Mouse (Mus musculus) adrenal gland, adult 2 months (tissue): ENCODE results near the gene Gramd1b. TPM values are rescaled to one million over a fixed set of nuclear protein-coding genes. Genes with fewer than 3 reads are reported as not detected.

Source experiments
- DNase-seq: peaks from one replicate; pipeline ENCODE4 v3.0.0; 2021
- polyA plus RNA-seq: library from polyadenylated mRNA; depleted of rRNA; stranded (reverse); fragments of >200 nt; gene quantifications from 2 replicates; pipeline ENCODE4 v1.2.3, GENCODE M21; 2012
- total RNA-seq, 2 experiments: library from RNA; stranded (reverse); gene quantifications; 2 replicates each; pipeline ENCODE4 v1.2.3; 2021

Gramd1b gene
- total and polyA plus RNA-seq, 3 experiments, result 336 to 1,336 (median 574) TPM

DNA sequence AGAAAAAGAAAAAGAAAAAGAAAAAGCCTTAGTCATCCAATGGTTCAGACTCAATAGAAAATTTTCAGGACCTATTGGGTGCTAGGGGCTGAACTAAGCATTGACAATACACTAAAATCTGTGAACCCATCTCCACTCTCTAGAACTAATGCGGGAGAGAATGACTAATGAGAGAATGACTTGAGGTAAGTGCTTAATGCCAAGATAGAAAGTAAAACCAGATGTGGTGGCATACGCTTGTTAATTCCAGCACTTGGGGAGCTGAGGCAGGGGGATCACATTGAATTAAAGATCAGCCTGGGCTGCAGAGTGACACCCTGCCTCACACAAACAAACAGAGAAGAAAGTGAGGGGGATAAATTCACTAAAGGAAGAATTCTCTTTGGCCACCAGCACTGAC, 131.0 kb downstream of the Gramd1b start:
- DNase-seq, result no peak

DNA sequence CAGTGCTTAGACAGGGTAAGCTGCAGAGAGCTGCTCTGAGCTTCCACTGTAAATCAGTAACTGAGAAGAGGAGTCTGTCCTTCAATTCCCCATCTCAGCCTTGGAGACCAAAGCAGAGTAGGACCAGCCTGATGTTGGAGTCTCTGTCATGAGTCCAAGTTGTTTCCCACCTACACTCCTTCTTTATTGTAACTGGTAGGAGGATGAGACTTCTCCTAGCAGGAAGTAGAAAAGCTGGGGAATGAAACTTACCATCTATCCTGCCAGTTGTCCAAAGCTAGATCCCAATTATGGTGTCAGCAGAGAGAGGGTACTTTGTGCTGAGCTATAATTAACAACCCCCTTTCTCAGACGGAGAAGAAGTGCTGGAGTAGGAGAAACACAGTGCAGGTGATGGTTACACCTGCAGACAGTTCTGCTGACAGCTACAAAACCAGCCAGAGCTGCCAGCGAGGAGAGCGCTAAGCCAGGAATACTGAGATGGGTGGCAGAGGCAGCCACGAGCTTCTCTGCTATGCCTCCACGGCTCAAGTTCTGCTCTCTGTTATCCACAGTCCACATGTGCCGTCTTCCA, 131.7 kb downstream of the Gramd1b start:
- DNase-seq, result no peak

DNA sequence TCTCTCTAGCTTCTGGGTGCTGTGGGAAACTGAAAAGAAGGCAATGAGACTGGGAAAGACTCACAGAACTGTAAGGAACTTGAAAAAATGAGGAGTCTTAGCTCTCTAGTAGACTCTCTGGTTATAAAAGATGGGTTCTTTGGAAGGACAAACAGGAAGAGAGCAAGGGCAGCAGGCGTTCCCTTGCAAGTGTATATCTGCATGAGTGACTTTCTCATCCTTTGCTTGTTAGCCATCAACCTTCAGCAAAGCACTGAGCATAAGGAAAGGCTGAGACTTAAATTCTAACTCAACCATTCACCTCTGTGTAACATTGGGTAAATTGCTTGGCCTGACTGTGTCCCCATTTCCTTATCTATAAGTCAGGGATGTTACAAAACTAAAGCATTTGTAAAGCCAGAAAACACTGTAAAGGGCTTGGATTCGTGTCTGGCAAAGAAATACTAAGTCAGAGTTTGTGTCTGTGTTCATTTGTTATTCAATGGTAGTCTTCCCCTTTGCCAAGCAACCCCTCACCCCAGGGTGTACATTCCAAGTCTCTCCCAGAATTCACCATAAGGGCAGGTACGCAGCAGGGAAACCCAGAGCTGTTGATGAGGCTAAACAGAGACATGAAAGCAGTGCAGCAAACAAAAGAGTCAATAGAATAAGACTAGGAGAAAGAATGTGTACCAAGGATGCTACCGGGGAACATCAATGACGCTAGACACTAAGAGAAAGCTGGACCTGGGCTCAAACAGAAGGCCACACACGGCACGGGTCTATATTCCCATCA, 133.5 kb downstream of the Gramd1b start:
- no peak for DNase-seq

DNA sequence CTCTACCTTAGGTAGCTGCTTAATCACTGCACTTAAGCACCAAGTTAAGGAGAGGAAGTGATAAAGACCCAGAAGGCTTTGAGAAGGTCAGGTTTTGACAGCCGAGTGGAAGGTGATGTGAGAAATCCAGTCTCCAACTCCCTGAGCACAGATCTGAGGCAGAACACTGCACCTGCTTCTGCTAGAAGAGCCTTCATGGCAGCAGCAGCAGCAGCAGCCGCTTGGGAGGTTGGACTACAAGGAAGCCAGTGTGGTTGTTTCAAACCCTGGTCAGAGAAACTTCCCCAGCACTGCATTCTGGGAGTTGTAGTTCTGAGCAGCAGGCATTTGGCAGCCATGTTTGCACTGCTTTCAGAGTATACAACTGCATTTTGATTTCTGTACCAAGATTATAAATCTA, 134.1 kb downstream of the Gramd1b start:
- no peak for DNase-seq

DNA sequence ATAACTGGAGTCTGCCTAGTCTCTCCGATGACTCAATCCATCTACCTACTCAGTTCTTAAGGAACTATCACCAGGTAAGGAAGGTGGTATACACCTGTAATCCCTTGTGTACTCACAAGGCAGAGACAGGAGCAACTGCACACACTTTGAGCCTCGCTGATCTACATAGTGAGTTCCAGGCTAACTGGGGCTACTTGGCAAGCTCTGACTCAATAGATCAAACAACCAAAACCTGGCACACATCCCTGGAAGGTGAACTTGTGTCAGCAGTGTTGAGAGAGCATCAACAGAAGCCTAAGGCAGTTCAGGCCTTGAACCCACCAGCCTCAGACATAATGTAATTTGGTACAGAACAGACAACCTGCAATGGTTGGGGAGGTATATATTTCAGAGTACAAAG, 135.0 kb downstream of the Gramd1b start:
- no peak for DNase-seq

DNA sequence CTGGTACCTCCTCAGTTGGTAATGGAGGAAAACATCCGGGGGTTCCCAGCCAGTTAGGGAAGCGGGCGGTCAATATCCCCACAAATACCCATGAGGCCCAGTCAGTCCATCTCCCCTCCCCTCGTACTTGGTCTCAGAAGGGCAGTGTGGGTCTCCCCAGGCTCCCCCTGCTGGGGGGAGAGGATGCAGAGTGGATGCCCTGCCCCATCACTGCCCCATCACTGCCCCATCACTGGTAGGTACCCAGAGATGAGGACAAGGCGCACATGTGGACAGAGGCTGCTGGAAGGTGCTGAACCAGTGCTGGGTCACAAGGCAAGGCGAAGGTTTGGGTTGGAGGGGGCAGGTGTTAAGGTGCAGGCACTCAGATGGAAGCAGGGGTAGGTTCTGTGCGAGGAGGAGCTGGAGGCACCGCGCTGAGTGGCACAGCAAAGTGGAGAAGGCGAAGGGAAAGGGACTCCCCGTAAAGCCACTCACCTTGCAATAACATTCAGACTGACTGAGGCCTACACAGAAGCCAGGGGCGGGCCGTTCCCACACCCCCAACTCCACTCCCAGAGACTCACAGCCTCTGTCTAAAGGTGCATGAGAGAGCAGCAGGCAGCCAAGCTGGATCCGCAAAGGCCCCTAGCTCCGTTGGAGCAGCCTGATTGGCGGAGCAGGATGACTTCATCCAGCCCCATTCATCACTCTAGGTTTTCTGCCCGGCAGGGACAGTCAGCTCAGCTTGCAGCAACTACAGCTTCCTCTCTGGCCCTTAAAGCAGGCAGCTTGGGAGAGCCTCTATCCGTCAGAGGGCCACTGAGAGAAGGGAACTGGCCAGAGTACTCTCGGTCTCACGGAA, 139.1 kb downstream of the Gramd1b start:
- DNase-seq, result peak; percentile 80

DNA sequence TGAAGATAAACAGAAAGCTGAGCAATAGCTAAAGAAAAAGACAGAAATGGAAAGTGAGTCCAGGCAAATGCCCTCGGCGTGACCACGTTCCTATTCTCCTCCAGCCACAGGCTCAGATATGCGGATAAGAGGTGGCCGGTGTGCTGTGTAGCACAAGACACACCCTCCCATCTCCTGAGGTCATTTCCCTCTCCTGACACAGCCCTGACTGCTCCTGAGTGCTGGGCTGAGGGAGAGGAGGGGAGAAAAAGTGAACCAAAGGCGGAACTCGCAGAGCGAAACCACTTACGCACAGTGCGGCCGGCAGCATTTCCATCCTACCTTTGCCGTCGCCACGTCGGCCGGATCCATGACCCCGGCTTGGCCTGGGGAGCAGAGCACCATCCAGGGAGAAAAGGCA, 139.8 kb downstream of the Gramd1b start:
- DNase-seq, result no peak

DNA sequence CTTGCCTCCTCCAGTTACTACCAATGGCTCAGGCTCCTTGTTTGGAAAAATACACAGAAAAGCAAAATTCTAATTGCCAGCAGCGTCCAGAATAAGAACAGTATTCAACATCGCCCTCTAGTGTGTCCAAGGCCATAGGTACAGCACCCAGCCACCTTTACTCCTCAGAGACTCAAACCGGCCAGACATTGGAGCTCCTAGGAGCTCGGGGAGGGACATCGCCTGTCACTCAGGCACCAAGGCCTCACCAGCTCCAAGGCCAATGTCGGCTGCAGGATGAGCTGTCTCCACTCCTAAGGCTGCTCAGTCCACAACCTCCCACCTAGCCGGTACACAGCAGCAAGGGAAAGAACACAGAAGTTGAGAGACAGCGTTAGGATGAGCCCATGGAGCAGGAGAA, 140.3 kb downstream of the Gramd1b start:
- peak; percentile 86 for DNase-seq

DNA sequence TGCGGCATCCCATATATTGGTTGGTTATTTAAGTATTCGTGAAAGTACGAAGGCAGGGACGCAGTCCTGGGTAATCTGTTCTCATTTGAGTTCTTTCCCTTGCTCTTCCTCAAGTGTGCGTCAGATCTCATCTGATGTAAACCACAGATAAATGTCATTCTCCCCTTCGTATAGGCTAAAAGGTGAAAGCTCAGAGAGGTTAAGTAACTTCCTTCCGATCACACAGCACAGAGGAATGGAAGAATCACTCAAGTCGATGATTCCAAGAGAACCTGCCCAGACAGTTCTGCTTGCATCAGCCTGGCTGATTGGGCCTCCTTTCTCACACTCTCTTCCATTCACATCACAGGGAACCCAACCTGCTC, 140.8 kb downstream of the Gramd1b start:
- no peak for DNase-seq

DNA sequence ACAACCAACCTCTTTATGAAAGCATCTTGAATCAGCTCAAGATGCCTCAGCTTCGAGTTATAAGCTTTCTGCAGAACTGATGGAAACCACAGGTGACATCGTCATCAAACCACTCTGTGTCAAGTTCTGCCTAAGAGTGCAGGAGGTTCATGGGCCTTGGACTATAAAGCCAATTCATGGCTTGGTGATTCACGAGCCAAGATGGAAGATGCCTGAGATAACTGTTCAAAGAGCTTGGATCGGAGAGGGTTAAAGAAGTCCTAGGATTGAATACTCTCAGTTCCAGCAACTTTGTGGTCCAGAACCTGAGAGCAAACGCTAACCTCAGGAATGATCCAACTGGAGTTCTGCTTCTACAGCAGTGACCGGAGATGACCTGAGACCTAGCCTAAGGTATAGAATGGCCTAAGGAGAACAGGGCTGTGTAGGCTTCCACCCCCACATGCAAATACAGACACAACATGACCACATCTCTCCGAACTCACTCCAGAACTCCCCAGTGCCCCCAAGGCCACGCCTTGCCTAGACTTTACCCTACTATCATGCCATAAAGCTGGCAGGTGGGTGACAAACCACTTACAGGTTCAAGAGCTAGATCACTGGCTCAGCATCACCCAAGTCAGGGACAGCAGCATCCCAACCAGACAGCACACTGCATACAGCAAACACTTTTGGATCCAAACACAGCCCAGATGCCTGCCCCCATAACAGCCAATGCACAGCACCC, 141.4 kb downstream of the Gramd1b start:
- DNase-seq, result no peak

DNA sequence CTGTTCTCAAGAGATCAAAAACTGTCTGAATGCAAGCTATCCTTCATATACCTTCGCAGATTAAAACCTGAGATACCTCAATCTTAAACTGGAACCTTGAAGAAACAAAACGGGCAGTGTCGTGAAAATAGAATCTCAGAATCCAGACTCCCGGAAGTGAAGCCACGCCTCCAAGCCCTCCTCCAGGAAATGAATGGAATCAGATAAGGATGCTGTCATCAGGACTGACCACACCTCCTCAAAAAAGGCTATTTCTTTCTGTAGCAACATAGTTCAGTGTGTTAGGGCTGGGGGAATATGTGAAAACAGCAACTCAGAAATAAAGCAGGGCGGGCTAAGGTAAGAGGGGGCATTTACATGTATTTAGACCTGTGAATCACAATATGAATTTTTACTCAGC, 142.0 kb downstream of the Gramd1b start:
- DNase-seq, result no peak

DNA sequence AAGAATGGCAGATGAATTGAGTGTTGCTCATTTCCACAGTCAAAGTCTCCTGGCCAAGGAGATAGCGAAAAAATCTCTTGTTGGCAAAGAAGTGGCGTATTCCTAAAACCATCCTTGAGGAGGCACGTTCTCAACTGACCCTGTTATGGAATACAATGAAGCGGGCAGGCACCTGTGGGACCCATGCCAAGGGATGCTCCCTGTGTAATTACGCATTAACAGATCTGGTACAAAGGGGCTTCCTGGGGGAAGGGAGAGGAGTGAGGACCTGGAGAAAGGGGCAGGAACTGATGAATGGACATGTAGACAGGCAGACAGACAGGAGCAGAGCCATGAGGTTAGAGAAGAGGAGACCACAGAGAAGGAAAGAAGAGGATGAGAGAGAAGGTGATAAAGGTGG, 146.4 kb downstream of the Gramd1b start:
- DNase-seq, result no peak

DNA sequence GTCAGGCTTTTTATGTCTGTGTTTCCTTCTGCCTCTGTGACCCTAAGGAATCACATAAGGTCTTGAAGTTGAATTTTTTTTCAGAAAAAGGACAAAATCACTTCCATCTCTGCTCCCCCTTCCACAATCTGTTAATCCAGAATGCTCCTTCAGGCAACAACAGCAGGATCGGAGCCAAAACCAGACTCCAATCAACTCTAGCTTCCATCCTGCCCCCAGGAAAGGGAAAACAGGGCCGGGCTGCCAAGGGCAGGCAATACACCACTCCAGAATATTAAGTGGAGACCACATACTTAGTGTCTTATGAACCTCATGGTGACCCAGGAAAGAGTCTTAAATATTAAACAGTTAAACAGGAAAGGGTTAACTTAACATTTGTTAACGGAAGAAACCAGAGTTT, 148.7 kb downstream of the Gramd1b start:
- DNase-seq, result no peak

DNA sequence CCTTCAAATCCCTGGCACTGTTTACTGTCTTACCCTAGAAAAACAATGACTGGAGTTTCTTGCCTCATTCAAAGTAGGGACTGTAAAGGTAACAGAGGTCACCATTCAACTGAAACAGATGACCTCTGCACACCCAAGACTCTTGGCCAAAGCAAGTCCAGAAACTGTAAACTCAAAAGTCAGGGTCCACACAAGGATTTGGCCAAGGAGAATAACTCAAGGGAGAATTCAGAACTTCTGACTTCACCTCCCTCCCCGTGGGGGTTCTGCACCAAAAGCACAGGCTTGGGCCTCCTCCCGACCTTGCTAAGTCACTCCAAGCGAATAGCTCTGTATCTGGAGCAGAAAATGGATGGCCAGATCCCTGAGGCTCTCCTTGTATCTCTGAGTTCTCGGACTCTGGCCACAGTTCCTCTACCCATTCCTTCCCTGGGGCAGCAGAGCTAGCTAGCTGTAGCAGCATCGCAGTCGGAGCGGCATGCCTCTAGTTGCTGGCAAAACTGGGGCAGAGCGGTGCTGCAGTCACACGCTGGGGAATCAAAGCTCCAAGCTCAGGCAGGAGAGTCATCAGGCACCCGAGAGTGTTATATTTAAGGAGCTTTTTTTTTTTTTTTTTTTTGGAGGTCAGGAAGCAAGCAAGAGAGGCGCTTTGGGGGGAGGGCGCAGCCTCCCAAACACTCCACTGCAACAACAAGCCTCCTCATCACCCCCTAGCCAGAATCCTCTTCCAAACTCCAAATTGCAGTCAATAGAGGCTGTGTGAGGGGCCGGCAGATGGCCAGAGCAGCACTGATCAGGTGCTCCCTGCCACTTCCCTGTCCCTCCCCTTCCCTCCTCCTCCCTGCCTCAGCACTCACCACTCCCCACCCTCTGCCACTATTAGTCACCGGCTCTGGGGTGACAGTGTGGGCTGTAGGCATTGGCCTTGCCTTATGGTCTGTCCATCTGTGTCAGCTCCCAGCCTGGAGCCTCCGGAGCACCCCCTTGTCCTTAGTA, 149.5 kb downstream of the Gramd1b start:
- peak; percentile 90 for DNase-seq

DNA sequence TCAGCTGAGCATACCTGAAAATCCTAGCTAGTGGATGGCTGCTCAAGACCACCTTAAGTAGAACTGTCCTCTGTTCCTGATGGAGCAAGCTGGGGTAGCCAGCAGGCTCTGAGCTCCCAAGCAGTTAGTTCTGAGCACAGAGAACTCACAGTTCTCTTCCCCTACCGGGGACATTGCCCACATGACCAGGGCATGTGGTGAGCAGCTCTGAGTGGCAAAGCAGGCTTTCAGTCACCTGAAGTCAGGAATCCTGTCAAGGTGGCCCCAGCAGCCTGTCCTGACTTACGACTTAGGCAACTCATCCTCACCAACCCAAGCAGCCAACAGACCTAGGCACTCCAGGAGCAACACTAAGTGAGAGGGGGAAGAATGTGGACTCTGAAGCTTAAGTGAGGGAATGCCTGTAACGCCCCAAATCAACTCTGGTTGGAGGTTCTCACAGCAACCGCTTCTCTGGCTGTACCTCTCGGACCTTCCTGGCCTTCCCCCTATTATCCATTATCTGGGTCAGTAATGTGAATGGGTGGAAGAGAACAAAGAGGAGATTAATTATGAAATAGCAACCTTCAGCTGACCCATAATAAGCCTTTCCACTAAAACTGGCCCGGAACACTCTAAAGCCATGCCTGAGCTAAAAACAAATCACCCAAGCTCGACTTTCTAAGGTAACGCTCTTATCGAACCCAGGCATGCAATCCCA, 154.3 kb downstream of the Gramd1b start:
- DNase-seq, result no peak

DNA sequence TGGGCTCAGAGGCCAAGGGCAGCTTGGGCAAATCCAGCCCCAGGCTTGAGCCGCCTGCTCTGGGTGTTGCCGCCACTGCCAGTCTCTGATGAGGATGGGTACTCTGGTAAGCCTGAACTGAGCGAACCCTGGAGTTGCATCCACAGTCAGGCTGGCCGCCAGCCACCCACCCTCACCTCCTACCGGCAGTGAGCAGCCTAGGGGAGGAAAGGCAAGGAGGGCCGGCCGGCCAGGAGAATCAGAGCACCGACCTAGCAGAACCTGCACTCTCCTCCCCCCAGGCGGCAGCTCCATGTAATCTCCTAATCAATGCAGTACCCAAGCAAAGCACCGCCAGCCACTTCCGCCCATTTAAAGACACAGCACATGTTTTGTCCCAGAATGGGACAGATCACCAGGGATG, 155.0 kb downstream of the Gramd1b start:
- peak; percentile 69 for DNase-seq

DNA sequence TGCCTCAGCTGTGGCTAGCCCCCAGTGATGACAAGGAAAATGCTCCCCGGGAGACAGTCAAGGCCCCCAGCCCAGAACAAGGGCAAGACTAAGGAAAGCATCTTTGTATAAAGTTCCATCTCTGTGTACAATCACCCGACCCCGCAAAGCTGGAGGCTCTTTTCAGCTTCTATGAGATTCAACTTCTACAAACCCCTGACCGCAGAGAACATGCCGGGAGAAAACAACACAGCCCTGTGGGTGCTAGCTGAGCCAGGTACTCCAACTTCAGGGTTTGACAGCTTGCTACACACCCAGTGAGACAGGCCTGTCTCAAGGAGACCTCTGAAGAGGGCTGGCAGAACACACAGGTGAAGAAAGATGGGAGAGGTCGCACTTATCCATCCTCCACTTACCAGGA, 155.7 kb downstream of the Gramd1b start:
- DNase-seq, result no peak

DNA sequence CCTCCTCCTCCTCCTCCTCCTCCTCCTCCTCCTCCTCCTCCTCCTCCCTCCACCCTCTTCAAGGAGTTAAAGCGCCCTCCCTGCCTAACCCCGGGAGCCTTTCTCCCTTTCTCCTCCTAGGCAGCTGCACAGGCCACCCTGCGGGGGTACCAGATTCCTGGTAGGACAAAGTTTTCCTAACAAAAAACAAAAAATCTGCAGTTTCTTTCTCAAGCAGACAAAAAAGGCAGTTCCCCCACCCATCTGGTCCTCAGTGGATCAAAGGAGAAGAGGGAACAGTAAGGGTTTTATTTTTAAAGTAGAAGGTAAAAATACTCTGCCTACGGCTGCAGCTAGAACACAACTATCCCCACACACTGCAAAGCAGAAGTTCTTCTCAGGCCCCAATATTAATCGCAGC, 156.2 kb downstream of the Gramd1b start:
- no peak for DNase-seq

DNA sequence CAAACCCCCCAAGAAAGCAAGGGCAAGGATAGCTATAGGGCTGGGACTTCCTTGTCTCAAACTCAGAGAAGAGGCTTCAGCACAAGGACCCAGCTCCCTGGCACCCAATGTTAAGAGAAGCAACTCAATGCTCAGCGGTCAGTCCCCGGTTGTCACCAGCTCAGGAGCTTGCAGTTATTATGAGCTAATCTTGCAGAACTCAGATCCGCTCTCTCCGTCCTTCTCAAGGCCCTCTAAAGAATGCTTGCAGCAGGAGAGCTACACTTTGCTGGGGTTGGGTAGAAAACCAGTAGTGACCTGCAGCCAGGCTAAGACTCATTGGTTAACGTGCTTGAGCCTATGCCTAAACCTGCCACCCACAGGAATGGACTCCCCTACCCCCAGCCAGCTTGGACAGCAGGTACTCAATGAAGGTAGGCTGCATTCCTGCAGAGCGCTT, 156.6 kb downstream of the Gramd1b start:
- no peak for DNase-seq

DNA sequence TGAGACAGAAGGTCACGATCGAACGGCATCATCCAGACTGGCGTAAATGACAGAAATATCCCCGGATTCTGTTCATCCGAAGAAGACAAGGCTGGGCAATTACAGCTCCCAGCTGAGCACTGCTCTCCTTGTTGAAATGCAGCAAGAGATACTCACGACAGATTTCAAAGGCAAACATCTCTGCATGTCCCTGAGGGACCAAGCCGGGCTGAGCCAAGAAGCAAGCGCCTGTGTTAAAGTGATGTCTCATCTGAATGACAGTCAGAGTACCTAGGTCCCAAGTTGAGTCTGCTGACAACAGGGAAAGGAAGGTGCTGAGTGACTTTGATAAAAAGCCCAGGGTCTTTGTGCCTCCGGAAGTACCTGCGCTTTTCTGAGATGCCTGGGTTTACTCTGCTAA, 157.1 kb downstream of the Gramd1b start:
- no peak for DNase-seq

DNA sequence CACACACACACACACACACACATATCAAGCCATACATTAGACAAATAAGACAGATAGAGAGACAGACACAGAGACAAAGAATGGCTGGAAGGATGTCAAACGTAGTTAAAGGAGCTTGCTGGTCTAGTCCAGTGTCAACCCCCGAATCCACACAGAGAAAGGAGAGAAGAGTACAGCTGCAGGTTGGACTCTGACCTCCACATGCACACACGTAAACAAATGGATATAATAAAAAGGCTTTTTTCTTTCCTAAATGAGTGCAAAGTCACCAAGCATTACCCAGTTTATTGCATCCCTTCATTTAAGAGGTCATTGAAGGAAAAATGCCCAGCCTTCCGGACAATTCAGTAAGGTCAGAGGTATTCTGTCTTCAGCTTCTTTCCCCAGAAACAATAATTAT, 161.0 kb downstream of the Gramd1b start:
- DNase-seq, result no peak
